Mouse (Mus musculus) C2C12 (cell line): ENCODE data around the gene Magi1.

Experiments used
- CTCF ChIP-seq: IDR thresholded peaks from one replicate; pipeline ENCODE4 v1.5.1; 2011; ENCODE audit not compliant: control insufficient read depth, insufficient read depth, insufficient read length
- USF1 ChIP-seq: IDR thresholded peaks from one replicate; pipeline ENCODE4 v1.6.1; 2011; ENCODE audit warnings: low read depth, mild to moderate bottlenecking, control low read depth, moderate library complexity

DNA sequence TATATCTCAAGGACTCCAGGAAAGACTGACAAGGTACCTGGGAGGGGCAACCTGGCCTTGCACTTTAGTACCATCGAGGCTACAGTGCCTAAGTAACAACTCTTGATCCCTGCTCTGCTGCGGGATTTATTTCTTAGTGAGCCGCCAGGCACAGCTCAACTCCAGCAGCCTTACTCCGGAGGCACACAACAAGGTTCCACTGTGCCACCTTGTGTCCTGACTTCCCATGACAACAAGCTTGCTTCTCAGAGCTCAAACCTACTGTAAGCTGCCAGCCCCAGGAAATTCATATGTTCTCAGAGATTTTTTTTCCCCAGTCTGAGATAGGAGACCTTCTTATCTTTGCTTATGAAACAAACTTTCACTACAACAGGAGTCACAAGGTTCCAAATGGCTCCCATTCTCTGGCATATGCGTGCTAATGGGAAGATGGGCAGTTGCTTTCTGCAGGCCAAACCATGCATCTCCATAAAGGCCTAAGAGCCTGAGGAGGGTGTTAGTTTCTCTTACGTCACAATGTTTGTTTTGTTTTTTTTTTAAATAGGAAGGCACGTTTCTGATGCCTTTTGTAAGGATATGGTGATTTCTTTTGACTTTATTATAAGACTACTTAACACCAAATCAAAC is 556.8 kb downstream of the Magi1 start:
- TF ChIP-seq CTCF = no peak
- TF ChIP-seq USF1 = no peak
